Mouse (Mus musculus): ENCODE measurements around the gene Krtap19-5. TPM values are rescaled to one million over a fixed set of nuclear protein-coding genes. Genes with fewer than 3 reads are reported as not detected.

Gene Krtap19-5
- total RNA-seq (2023) = not detected

GRCm38 (mm10) chr16:88896357-88896756 is at the start of gene Krtap19-5:
Gene Krtap19-5 (minus strand): TSS chr16:88896457.

GRCm38 (mm10) chr16:88932165-88932564 is 35.9 kb upstream of the Krtap19-5 start, which contains the start of gene Krtap19-9b:
Gene Krtap19-9b (minus strand): TSS chr16:88932265.

GRCm38 (mm10) chr16:88884989-88885388 is 11.3 kb downstream of the Krtap19-5 start, which contains the start of gene Krtap19-4:
Gene Krtap19-4 (minus strand): TSS chr16:88885089.

GRCm38 (mm10) chr16:88877938-88878337 is 18.3 kb downstream of the Krtap19-5 start, which contains the start of gene Krtap19-3:
Gene Krtap19-3 (minus strand): TSS chr16:88878038.

GRCm38 (mm10) chr16:88874169-88874568 is 22.1 kb downstream of the Krtap19-5 start, which contains the start of gene Krtap19-2:
Gene Krtap19-2 (minus strand): TSS chr16:88874269.

GRCm38 (mm10) chr16:88869311-88869710 is 26.9 kb downstream of the Krtap19-5 start, which contains the start of gene Krtap19-1:
Gene Krtap19-1 (minus strand): TSS chr16:88869411.

Other genes with a start within 250 kb of the Krtap19-5 start
- gene Krtap26-1, start 248.7 kb downstream of the Krtap19-5 start, total RNA-seq (2023) = not detected
- not detected for gene Krtap27-1, start 224.8 kb downstream of the Krtap19-5 start, total RNA-seq (2023)
- not detected for gene 2310061N02Rik, start 188.5 kb downstream of the Krtap19-5 start, total RNA-seq (2023)
- not detected for gene Krtap13-1, start 167.6 kb downstream of the Krtap19-5 start, total RNA-seq (2023)
- gene Krtap13, start 144.8 kb downstream of the Krtap19-5 start, total RNA-seq (2023) = not detected
- not detected for gene 2310034C09Rik, start 137.6 kb downstream of the Krtap19-5 start, total RNA-seq (2023)
- not detected for gene 2310057N15Rik, start 122.3 kb downstream of the Krtap19-5 start, total RNA-seq (2023)
- gene Gm5965, start 118.6 kb downstream of the Krtap19-5 start, total RNA-seq (2023) = not detected
- not detected for gene Gm20741, start 84.2 kb downstream of the Krtap19-5 start, total RNA-seq (2023)
- gene Krtap15, start 76.2 kb downstream of the Krtap19-5 start, total RNA-seq (2023) = not detected
- not detected for gene Krtap14, start 70.3 kb downstream of the Krtap19-5 start, total RNA-seq (2023)
- not detected for gene Krtap19-1, start 27.0 kb downstream of the Krtap19-5 start, total RNA-seq (2023)
- gene Krtap19-2, start 22.2 kb downstream of the Krtap19-5 start, total RNA-seq (2023) = not detected
- gene Krtap19-3, start 18.4 kb downstream of the Krtap19-5 start, total RNA-seq (2023) = not detected
- gene Krtap19-4, start 11.4 kb downstream of the Krtap19-5 start, total RNA-seq (2023) = not detected
- gene Krtap19-9b, start 35.8 kb upstream of the Krtap19-5 start, total RNA-seq (2023) = not detected
- not detected for gene Krtap16-3, start 66.4 kb upstream of the Krtap19-5 start, total RNA-seq (2023)
- not detected for gene Krtap22-2, start 114.3 kb upstream of the Krtap19-5 start, total RNA-seq (2023)
- not detected for gene Gm10229, start 118.8 kb upstream of the Krtap19-5 start, total RNA-seq (2023)
- not detected for gene Krtap6-1, start 135.2 kb upstream of the Krtap19-5 start, total RNA-seq (2023)
- not detected for gene Gm10228, start 145.0 kb upstream of the Krtap19-5 start, total RNA-seq (2023)
- not detected for gene Krtap6-5, start 151.4 kb upstream of the Krtap19-5 start, total RNA-seq (2023)
- gene 1110025L11Rik, start 167.5 kb upstream of the Krtap19-5 start, total RNA-seq (2023) = not detected
- gene Krtap6-3, start 187.6 kb upstream of the Krtap19-5 start, total RNA-seq (2023) = not detected
- not detected for gene Gm6358, start 244.4 kb upstream of the Krtap19-5 start, total RNA-seq (2023)